Mouse (Mus musculus): ENCODE measurements around the gene Gdi1. TPM values are rescaled to one million over a fixed set of nuclear protein-coding genes. Genes with fewer than 3 reads are reported as not detected.

Gdi1 gene
- 915 and 943 TPM in 2 replicates for polyA plus RNA-seq (2015; fragmentation: Nextera tagmentation; extraction: Ambion mirVana)

DNA sequence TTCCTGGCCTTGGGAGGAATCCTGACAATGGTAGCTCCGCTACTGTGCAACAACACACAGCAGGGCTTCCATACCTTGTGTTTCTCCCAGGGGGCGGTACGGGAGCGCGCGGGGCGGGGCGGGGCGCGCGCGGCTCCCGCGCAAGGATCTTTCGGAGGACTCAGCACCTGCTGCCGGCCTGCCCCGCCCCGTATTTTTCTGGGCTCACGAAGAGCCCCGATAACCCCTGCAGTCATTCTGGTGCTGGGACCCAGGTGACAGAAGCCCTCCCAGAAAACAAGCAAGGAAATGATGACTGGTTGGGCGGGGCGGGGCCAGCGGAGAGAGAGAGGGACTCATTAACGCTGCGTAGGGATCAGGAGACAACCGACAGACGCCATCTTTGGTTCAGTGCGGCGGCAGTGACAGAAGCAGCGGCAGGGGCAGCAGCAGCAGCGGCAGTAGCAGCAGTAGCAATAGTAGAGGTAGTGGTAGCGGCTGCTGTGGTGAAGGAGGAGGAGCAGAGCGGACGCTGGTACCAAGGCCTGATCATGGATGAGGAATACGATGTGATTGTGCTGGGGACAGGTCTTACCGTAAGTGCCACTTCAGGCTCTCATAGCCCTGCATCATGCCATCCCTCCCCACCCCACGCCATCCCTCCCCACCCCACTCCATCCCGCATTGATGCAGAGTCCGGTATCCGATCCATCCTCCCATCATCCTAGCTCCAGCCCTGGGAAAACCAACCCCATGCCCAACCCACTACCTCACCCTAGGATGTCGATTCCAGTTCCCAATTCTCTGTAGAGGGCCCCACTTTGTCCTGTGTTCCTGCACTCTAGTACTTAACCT lies at the start of gene Gdi1:
Gdi1 (plus strand) TSS at position 132 of the 834 bp plus-strand sequence.
- peaks cover 25% of the 10 kb centered on the region for H3K4me1 ChIP-seq (replicated peaks)
- H3K4me2 ChIP-seq = peak within 1 kb of the TSS; percentile 75
- H3K27ac ChIP-seq (replicated peaks) = peak within 1 kb of the TSS; percentile 96
- H3K9ac ChIP-seq = peak within 1 kb of the TSS; percentile 87
- H3K9me3 ChIP-seq = no peaks in the 10 kb centered on the region
- H3K4me3 ChIP-seq = peak within 1 kb of the TSS; percentile 61
- peaks cover 73% of the 10 kb centered on the region for H3K36me3 ChIP-seq
- WGBS = 23% methylated on average over 39 of the region's 41 CpGs
- ATAC-seq (ENCODE audit: low read depth) = peak; percentile 81
- H3K27me3 ChIP-seq = no peaks in the 10 kb centered on the region

DNA sequence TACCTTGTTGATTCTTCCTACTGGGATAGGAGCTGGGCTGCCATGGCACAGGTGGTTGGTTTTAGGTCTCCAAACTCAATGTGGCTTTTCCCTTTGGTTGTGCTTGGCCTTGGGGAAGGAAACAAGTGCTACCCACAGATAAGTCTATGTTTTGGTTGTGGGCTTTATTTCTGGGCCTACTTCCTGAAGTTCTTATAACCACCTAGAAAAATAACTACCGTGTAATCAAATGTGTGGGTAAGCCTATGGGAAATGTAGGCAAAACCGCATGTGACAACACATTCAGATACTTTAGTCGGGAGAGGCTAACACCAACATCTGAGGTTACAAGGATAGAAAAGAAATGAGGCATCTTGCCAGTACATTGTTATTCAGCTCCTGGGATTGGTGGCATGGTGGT lies 47.1 kb upstream of the Gdi1 start:
- Histone ChIP-seq H3K4me1 (replicated peaks) (peaks cover 6% of the 10 kb centered on the region), H3K4me2 (no peak overlapping the region), H3K9me3 (no peaks in the 10 kb centered on the region), H3K9ac (no peak overlapping the region), H3K27ac (replicated peaks) (no peak overlapping the region), H3K36me3 (0 out of 2 replicates have a peak, but pooled peaks cover 25% of the 10 kb centered on the region), H3K27me3 (no peaks in the 10 kb centered on the region), H3K4me3 (no peak overlapping the region)
- no peak for ATAC-seq (ENCODE audit: low read depth)
- WGBS = 91% methylated on average over 3 of the region's 3 CpGs

DNA sequence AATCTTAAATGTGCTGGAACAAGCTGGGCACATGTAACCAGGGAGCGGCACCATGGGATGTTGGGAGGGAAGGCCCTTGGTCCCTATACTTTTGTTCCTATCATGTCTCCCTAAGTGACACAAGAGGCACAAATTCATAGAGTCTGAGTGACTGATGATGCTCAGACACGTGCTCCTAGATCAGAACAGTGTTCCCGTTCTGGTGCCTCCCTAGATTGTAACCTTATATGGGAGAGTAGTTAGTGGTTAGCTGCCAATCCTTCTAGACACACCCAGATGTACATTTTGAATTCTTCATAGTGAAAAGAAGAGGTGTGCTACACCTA lies 35.1 kb upstream of the Gdi1 start:
- no peaks in the 10 kb centered on the region for H3K9me3 ChIP-seq
- peak; percentile 21 for ATAC-seq (ENCODE audit: low read depth)
- H3K4me2 ChIP-seq = peak overlapping the region; percentile 56
- peaks cover 16% of the 10 kb centered on the region for H3K4me1 ChIP-seq (replicated peaks)
- peak overlapping the region; percentile 68 for H3K9ac ChIP-seq
- H3K4me3 ChIP-seq = peak overlapping the region; percentile 62
- H3K27me3 ChIP-seq = no peaks in the 10 kb centered on the region
- H3K36me3 ChIP-seq = peaks cover 12% of the 10 kb centered on the region
- 19% methylated on average over 3 of the region's 3 CpGs for WGBS
- peak overlapping the region; percentile 96 for H3K27ac ChIP-seq (replicated peaks)

DNA sequence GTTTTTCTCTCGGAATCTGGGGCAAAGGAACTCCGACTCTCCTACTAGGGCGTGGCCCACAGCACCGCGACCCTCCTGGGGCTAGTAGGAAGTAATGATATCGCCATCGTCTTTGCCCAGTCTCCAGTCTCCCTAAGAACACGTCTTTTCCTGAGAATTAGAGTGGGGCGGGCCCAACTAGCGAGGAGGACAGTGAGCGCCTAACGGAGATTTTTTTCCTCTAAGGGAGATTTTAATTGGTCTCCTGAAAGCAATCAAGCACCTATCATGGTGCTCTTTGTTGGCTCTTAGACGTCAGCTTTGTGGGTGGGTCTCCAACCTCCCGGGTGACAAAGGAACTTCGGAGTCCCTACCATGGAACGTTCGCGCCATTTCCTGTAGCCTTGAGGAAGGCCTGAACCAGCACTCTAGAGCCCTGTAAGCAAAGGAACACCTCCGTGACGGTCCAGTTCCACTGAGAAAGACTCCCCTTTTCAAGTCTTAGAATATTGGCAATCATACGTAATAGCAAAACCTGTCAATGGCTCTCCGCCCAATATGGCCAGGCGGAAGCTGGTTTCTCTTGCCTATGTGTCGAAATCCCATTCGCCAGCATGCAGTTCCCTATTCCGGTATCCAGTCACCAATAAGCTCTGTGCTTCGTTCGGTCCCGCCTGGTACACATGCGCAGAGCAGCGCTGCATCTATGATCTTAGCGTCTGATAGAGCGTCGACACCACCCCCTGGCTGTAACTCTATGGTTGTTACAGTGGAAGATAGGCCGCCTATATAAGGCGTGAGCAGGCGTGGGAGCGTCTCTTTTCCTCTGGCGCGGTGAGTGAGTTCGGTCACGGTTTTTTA lies 34.5 kb upstream of the Gdi1 start, which contains the start of gene Rpl10:
Rpl10 (plus strand) TSS at position 751 of the 840 bp plus-strand sequence.
- peak within 1 kb of the TSS; percentile 68 for H3K4me2 ChIP-seq
- H3K9ac ChIP-seq = peak within 1 kb of the TSS; percentile 82
- peak within 1 kb of the TSS; percentile 62 for H3K4me3 ChIP-seq
- peaks cover 16% of the 10 kb centered on the region for H3K4me1 ChIP-seq (replicated peaks)
- no peaks in the 10 kb centered on the region for H3K27me3 ChIP-seq
- WGBS = 22% methylated on average over 42 of the region's 42 CpGs
- peaks cover 12% of the 10 kb centered on the region for H3K36me3 ChIP-seq
- no peaks in the 10 kb centered on the region for H3K9me3 ChIP-seq
- peak; percentile 96 for ATAC-seq (ENCODE audit: low read depth)
- peak within 1 kb of the TSS; percentile 96 for H3K27ac ChIP-seq (replicated peaks)

DNA sequence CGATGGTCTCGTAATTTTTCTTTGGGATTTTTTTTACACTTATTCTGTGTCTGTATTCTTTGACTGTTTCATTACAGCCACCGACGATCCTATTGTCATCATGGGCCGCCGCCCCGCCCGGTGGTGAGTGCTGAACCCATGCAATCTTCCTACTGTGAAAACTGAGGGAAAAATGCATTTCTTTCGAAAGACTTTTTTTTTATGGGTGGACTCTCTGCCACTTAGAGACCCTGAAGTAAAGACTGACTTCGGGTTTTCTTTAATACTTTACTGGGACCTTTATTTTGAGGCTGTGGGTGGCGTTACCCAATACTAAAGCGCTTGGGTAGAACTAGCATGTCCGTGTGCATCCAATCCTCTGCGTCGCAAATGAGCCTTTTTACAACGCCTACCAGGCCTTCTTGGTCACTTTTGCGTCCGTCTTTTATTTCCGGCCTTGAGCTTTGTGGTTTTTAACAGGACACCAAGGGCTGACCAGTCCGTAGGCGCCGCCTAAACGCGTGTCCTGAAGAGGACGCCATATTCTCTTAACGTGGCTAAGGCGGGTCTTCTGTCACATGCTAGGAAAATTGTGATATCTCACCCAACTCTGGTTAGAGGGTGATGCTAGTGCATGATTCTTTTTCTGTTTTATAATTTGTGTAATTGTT lies 33.8 kb upstream of the Gdi1 start:
- Histone ChIP-seq H3K4me1 (replicated peaks) (peaks cover 16% of the 10 kb centered on the region), H3K9me3 (no peaks in the 10 kb centered on the region), H3K27me3 (no peaks in the 10 kb centered on the region), H3K4me3 (peak overlapping the region; percentile 62), H3K36me3 (peaks cover 12% of the 10 kb centered on the region), H3K9ac (peak overlapping the region; percentile 82), H3K4me2 (peak overlapping the region; percentile 68), H3K27ac (replicated peaks) (peak overlapping the region; percentile 56)
- 22% methylated on average over 27 of the region's 27 CpGs for WGBS
- ATAC-seq (ENCODE audit: low read depth) = 0 out of 2 replicates have a peak, but pooled peaks have one; percentile 0

DNA sequence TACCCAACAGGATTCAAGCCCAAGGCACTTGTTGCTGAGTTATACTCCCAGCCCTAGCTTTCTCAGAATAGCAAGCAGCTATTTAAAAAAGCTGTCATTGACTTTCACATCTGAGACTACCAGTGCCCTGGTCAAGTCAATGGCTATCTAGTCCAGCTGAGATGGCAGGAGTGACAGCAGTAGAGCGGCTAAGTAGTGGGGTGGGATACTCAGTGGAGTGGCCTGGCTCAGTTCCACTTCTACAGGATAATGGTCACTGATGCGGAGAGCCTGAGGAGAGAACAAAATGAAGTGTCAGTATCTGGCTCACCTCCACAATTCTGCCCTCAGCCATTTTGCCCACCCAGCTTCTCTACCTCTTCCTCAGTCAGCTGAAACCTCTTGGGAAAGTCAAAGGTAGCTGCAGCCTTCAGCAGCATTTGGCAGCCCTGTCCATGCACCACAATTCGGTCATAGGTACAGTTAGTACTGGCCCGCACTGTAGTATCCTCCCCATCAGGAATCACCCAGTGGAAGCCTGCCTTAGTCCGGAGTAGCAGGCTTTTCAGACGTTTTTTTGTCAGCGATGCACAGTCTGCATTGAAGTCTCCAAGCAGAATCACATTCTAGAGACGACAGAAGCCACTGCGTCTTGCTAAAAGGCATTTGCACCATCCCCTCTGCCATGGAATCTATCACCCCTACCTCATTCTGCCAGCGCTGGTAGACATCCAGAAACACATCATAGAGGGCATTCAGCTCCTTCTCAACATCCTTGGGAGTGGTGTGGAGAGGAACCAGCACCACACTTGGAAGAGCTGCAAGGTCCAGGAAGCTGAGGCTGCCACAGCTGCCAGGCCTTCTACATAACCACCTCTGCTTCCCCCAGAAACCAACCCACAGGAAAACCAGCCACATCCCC lies 31.1 kb upstream of the Gdi1 start:
- H3K27me3 ChIP-seq = no peaks in the 10 kb centered on the region
- no peak for ATAC-seq (ENCODE audit: low read depth)
- H3K9me3 ChIP-seq = no peaks in the 10 kb centered on the region
- H3K4me3 ChIP-seq = no peak overlapping the region
- H3K36me3 ChIP-seq = peaks cover 12% of the 10 kb centered on the region
- H3K9ac ChIP-seq = no peak overlapping the region
- H3K4me1 ChIP-seq (replicated peaks) = peaks cover 16% of the 10 kb centered on the region
- H3K4me2 ChIP-seq = no peak overlapping the region
- no peak overlapping the region for H3K27ac ChIP-seq (replicated peaks)
- 29% methylated on average over 10 of the region's 10 CpGs for WGBS

DNA sequence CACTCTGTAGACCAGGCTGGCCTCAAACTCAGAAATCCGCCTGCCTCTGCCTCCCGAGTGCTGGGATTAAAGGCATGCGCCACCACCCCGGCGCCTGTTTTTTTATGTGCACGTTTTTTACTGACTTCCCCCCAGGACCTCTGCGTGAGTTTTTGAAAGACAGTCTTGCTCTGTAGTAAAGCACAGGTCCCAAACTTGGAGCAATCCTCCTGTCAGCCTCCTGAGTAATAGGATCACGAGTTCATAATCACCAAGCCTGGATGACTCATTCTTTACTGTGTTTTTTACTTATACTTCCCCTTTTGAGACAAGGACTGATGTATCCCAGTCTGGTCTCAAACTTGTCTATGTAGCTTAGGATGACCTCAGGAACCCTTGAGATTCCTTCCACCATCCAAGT lies 26.9 kb upstream of the Gdi1 start:
- 73% methylated on average over 8 of the region's 8 CpGs for WGBS
- H3K4me1 ChIP-seq (replicated peaks) = 0 out of 2 replicates have a peak, but pooled peaks cover 10% of the 10 kb centered on the region
- no peak overlapping the region for H3K27ac ChIP-seq (replicated peaks)
- no peaks in the 10 kb centered on the region for H3K9me3 ChIP-seq
- H3K9ac ChIP-seq = no peak overlapping the region
- no peak for ATAC-seq (ENCODE audit: low read depth)
- no peaks in the 10 kb centered on the region for H3K27me3 ChIP-seq
- 0 out of 2 replicates have a peak, but pooled peaks cover 3% of the 10 kb centered on the region for H3K36me3 ChIP-seq
- no peak overlapping the region for H3K4me3 ChIP-seq
- H3K4me2 ChIP-seq = no peak overlapping the region

DNA sequence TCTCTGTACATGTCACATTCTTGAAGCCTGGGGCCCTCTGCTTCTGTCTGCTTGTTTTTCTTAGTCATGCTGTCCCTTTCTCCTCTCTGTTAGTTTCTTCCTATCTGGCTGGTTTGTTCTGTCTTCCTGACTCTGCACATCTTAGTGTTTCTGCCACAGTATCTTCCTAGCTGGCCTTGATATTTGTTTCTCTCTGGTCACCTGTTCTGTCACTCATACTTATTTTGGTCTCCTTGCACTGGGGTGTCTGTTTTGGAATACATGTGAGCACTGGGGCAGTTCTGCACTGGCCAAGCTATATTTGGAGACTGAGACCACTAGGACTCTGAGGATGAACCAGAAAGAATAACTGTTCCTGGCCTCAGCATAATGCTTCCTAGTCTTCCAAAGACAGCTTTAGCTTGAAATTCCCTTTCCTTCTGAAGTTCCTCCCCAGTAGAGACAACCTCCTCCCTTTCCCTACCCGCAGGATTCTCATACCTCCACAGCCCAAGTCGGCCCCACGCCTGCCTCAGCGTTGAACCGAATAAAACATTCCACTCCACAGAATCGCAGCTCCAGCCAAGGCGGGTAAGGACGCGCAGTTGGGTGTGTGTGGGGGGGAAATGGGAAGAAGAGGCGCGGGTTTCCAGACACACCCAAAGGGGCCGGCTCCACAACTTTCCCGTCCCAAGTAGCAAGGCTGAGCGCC lies 23.6 kb upstream of the Gdi1 start:
- no peak; the same call in 1 of the 2 replicates for ATAC-seq (ENCODE audit: low read depth)
- 14% methylated on average over 14 of the region's 14 CpGs for WGBS
- Histone ChIP-seq H3K9me3 (no peaks in the 10 kb centered on the region), H3K4me2 (peak overlapping the region; percentile 74), H3K36me3 (no peaks in the 10 kb centered on the region), H3K4me1 (replicated peaks) (peaks cover 21% of the 10 kb centered on the region), H3K27ac (replicated peaks) (peak overlapping the region; percentile 77; the same call in 1 of the 2 replicates), H3K9ac (peak overlapping the region; percentile 83), H3K27me3 (no peaks in the 10 kb centered on the region), H3K4me3 (peak overlapping the region; percentile 58)

DNA sequence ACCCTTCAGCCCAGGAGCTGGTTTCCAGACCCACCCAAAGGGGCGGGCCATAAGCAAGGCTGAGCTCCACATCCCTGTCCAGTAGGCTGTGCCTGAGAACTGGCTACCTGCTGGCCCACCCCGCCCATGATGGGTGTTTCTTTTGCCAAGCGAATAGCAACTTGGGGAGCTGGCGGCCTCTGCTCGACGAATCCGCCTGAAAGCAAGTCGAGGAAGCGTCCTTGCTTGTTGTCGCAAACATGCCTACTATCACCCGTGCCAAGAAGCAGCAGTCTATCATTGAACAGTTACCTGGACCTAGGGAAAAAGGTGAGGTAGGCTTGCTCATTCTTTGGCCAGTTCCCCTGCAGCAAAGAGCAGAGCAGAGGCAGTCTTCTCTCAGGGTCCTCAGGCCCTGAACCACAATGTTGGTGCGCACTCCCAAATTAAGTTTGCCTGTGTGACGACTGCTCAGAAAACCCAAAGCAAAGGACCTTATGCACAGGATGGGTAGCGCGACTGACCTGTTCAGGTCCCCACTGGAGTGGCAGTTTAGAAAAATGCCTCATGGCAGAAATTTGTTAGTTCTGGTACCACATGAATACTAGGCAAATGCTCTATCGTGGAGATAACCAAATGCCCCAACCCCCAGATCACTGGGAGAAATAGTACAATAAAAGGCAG lies 22.9 kb upstream of the Gdi1 start, which contains the start of the genes Taz and Dnase1l1:
Taz (plus strand) TSS at position 181 of the 663 bp plus-strand sequence.
Dnase1l1 (minus strand) TSS at position 606 of the 663 bp plus-strand sequence.
- peak; percentile 71 for ATAC-seq (ENCODE audit: low read depth)
- no peaks in the 10 kb centered on the region for H3K9me3 ChIP-seq
- peak within 1 kb of the TSS; percentile 58 for H3K4me3 ChIP-seq
- peak within 1 kb of the TSS; percentile 83 for H3K9ac ChIP-seq
- H3K4me1 ChIP-seq (replicated peaks) = peaks cover 21% of the 10 kb centered on the region
- H3K36me3 ChIP-seq = no peaks in the 10 kb centered on the region
- H3K4me2 ChIP-seq = peak within 1 kb of the TSS; percentile 74
- H3K27ac ChIP-seq (replicated peaks) = peak within 1 kb of the TSS; percentile 89
- H3K27me3 ChIP-seq = no peaks in the 10 kb centered on the region
- WGBS = 17% methylated on average over 16 of the region's 16 CpGs
